Mouse (Mus musculus) liver, embryonic 14.5 days (tissue): ENCODE measurements around the gene Slc25a35.

Experiments used
- CTCF ChIP-seq: IDR thresholded peaks from 2 replicates; pipeline ENCODE4 v1.5.1; 2016; ENCODE audit warnings: antibody characterized with exemption, low read depth, control low read depth
- EP300 ChIP-seq: IDR thresholded peaks from 2 replicates; pipeline ENCODE4 v1.6.1; 2016; ENCODE audit warnings: antibody characterized with exemption, low read depth

GRCm38 (mm10) chr11:68961596-68961995 lies 6.3 kb upstream of the Slc25a35 start:
- TF ChIP-seq EP300 = no peak
- TF ChIP-seq CTCF = no peak
